Mouse (Mus musculus) Patski (cell line): ENCODE data around the gene Rbm42. TPM values are rescaled to one million over a fixed set of nuclear protein-coding genes. Genes with fewer than 3 reads are reported as not detected.

Experiments
- ATAC-seq: fragments of 100-300 bp; one replicate; pipeline ENCODE4 v1.8.0; 2021
- CTCF ChIA-PET: fragments of 350-600 bp; sonication (Branson Sonifier 250); formaldehyde crosslinking; loops from one replicate; lab custom pipeline; 2022; ENCODE audit warnings: inconsistent platforms; lab: Charles Lee
- POLR2A ChIA-PET: fragments of 350-600 bp; sonication (Branson Sonifier 250); formaldehyde crosslinking; loops from one replicate; lab custom pipeline; 2022; ENCODE audit warnings: antibody characterized with exemption, inconsistent platforms; lab: Charles Lee
- DNase-seq: peaks from one replicate; pipeline ENCODE4 v3.0.0-alpha.2; 2011; ENCODE audit warnings: low read depth, low spot score
- H3K27me3 ChIP-seq: fragments of 371-371 bp; one replicate; pipeline ENCODE4 v1.5.1; 2021
- CTCF ChIP-seq: fragments of 100-300 bp; IDR thresholded peaks from one replicate; pipeline ENCODE4 v1.5.1; 2021
- in situ Hi-C: fragments of 300-500 bp; cut with MboI; formaldehyde crosslinking; loops from 3 replicates; pipeline ENCODE4 v1.11.1; 2018; ENCODE audit warnings: low pct_unique_long_range_greater_than_20kb, mixed read lengths
- polyA plus RNA-seq: library from polyadenylated mRNA; unstranded; gene quantifications from one replicate; pipeline ENCODE4 v1.2.3, GENCODE M21; 2021

The Rbm42 gene
- polyA plus RNA-seq, 1 experiment from 2014 or later: 92.6 TPM

GRCm38 (mm10) chr7:30619202-30619601 lies 30.9 kb downstream of the Rbm42 start:
- in situ Hi-C loops: no loop called here
- ChIA-PET POLR2A (no interaction called here), CTCF (interaction anchor here (0.8 to 3.4 kb wide), 3 partner anchors 11 to 29 kb away, joined by 3 to 12 read pairs (median 3); no protein-coding TSS in a partner anchor)
- H3K27me3 ChIP-seq: no peaks in the 10 kb centered on the region
- peak; percentile 84 for TF ChIP-seq CTCF
- no peak for ATAC-seq
- no peak for DNase-seq

GRCm38 (mm10) chr7:30618658-30619057 lies 31.5 kb downstream of the Rbm42 start:
- DNase-seq (no peak), ATAC-seq (no peak)
- ChIA-PET CTCF (interaction anchor here (1.3 to 3.4 kb wide), 2 partner anchors 10 to 29 kb away, joined by 3 to 12 read pairs; no protein-coding TSS in a partner anchor), POLR2A (no interaction called here)
- no peaks in the 10 kb centered on the region for H3K27me3 ChIP-seq
- in situ Hi-C loops: no loop called here
- no peak for TF ChIP-seq CTCF

- POLR2A ChIA-PET: interaction anchor here (2.4 to 2.6 kb wide), 2 partner anchors 23 to 26 kb away, joined by 10 read pairs; partner anchors contain the start of gene Kmt2b
- TF ChIP-seq CTCF: no peak
- H3K27me3 ChIP-seq: no peaks in the 10 kb centered on the region
- CTCF ChIA-PET: interaction anchor here (2.3 to 4.0 kb wide), 5 partner anchors 10 to 25 kb away, joined by 8 to 31 read pairs (median 14); partner anchors contain the start of genes Cox6b1, Kmt2b and Zbtb32
- DNase-seq (no peak), ATAC-seq (no peak)
- in situ Hi-C loops: no loop called here
Observed at GRCm38 (mm10) chr7:30615049-30615760, 34.9 kb downstream of the Rbm42 start.

GRCm38 (mm10) chr7:30614454-30614853 lies 35.7 kb downstream of the Rbm42 start:
- TF ChIP-seq CTCF: peak; percentile 60
- DNase-seq: no peak
- ATAC-seq: no peak
- H3K27me3 ChIP-seq: no peaks in the 10 kb centered on the region
- ChIA-PET POLR2A (interaction anchor here (2.4 to 2.6 kb wide), 2 partner anchors 22 to 25 kb away, joined by 10 read pairs; partner anchors contain the start of gene Kmt2b), CTCF (interaction anchor here (0.9 to 4.0 kb wide), 8 partner anchors 9 to 51 kb away, joined by 3 to 31 read pairs (median 8); partner anchors contain the start of genes Cox6b1, Kmt2b and Zbtb32)
- in situ Hi-C loops: no loop called here

GRCm38 (mm10) chr7:30613529-30614112 lies 36.5 kb downstream of the Rbm42 start:
- no peak for ATAC-seq
- peak; percentile 76 for TF ChIP-seq CTCF
- CTCF ChIA-PET: interaction anchor here (0.9 to 4.0 kb wide), 11 partner anchors 8 to 52 kb away, joined by 3 to 31 read pairs (median 5); partner anchors contain the start of genes Cox6b1, Kmt2b and Zbtb32

GRCm38 (mm10) chr7:30612654-30613402 lies 37.3 kb downstream of the Rbm42 start, which contains the start of gene Upk1a:
Upk1a (minus strand) TSS chr7:30612847.
- in situ Hi-C loops: no loop called here
- ChIA-PET CTCF (interaction anchor here (0.9 to 4.0 kb wide), 8 partner anchors 9 to 23 kb away, joined by 3 to 31 read pairs (median 8); partner anchors contain the start of genes Cox6b1, Kmt2b and Zbtb32), POLR2A (interaction anchor here (0.9 kb wide), 1 partner anchor 45 kb away, joined by 4 read pairs; no protein-coding TSS in a partner anchor)
- no peak for TF ChIP-seq CTCF
- no peak for DNase-seq
- no peak for ATAC-seq
- H3K27me3 ChIP-seq: no peaks in the 10 kb centered on the region

More at GRCm38 (mm10) chr7:30613529-30614112, 36.5 kb downstream of the Rbm42 start:
- POLR2A ChIA-PET: interaction anchor here (0.9 to 2.4 kb wide), 2 partner anchors 24 to 45 kb away, joined by 4 to 10 read pairs; partner anchors contain the start of gene Kmt2b
- DNase-seq: no peak
- no peaks in the 10 kb centered on the region for H3K27me3 ChIP-seq
- in situ Hi-C loops: no loop called here

- DNase-seq: no peak
- in situ Hi-C loops: no loop called here
- no peak for ATAC-seq
- POLR2A ChIA-PET: no interaction called here
- CTCF ChIA-PET: no interaction called here
- TF ChIP-seq CTCF: no peak
- no peaks in the 10 kb centered on the region for H3K27me3 ChIP-seq
Observed at GRCm38 (mm10) chr7:30610043-30610442, 40.1 kb downstream of the Rbm42 start.

GRCm38 (mm10) chr7:30608476-30608875 lies 41.6 kb downstream of the Rbm42 start:
- no peaks in the 10 kb centered on the region for H3K27me3 ChIP-seq
- no peak for TF ChIP-seq CTCF
- ATAC-seq: no peak
- POLR2A ChIA-PET: interaction anchor here (0.6 to 1.8 kb wide), 2 partner anchors 20 to 197 kb away, joined by 3 to 5 read pairs; partner anchors contain the start of gene Kmt2b
- DNase-seq: no peak
- CTCF ChIA-PET: interaction anchor here (1.1 to 9.3 kb wide), 4 partner anchors 9 to 117 kb away, joined by 3 to 65 read pairs (median 8); partner anchors contain the start of gene Kmt2b
- in situ Hi-C loops: no loop called here

GRCm38 (mm10) chr7:30607706-30608309 lies 42.3 kb downstream of the Rbm42 start:
- ChIA-PET POLR2A (interaction anchor here (1.8 kb wide), 1 partner anchor 20 kb away, joined by 5 read pairs; the partner anchor contains the start of gene Kmt2b), CTCF (interaction anchor here (1.1 to 9.3 kb wide), 4 partner anchors 10 to 117 kb away, joined by 3 to 65 read pairs (median 8); partner anchors contain the start of gene Kmt2b)
- H3K27me3 ChIP-seq: no peaks in the 10 kb centered on the region
- in situ Hi-C loops: no loop called here
- no peak for DNase-seq
- ATAC-seq: no peak
- TF ChIP-seq CTCF: peak; percentile 86
